Mouse (Mus musculus) hindbrain, embryonic 10.5 days (tissue): ENCODE measurements around the gene Nkx1-1. TPM values are rescaled to one million over a fixed set of nuclear protein-coding genes. Genes with fewer than 3 reads are reported as not detected.

ENCODE experiments used
- DNase-seq: peaks from one replicate; pipeline ENCODE4 v3.0.0-alpha.2; 2017; ENCODE audit warnings: low spot score
- H3K27ac ChIP-seq: fragments of 300-500 bp; sonication (generic); 2 replicates; pipeline ENCODE4 v1.5.1; 2016; ENCODE audit warnings: mild to moderate bottlenecking, moderate library complexity
- H3K27me3 ChIP-seq: fragments of 300-500 bp; sonication (generic); 2 replicates; pipeline ENCODE4 v1.6.1; 2016; ENCODE audit warnings: mild to moderate bottlenecking; ENCODE audit not compliant: poor library complexity, insufficient read depth, severe bottlenecking
- H3K36me3 ChIP-seq: fragments of 300-500 bp; sonication (generic); 2 replicates; pipeline ENCODE4 v1.6.1; 2016; ENCODE audit warnings: mild to moderate bottlenecking, moderate library complexity
- H3K4me1 ChIP-seq: fragments of 300-500 bp; sonication (generic); replicated peaks from 2 replicates; pipeline ENCODE4 v1.6.1; 2016; ENCODE audit warnings: mild to moderate bottlenecking
- H3K4me3 ChIP-seq: fragments of 300-500 bp; sonication (generic); 2 replicates; pipeline ENCODE4 v1.5.1; 2016; ENCODE audit warnings: mild to moderate bottlenecking, moderate library complexity
- H3K9me3 ChIP-seq: fragments of 300-500 bp; sonication (generic); 2 replicates; pipeline ENCODE4 v1.6.1; 2016; ENCODE audit warnings: mild to moderate bottlenecking, moderate library complexity
- WGBS: fragments of 180-500 bp; shearing (Covaris S2); methylation state at CpG from one replicate; pipeline ENCODE4 v1.1.7; 2016; 5-methylcytosine and 5-hydroxymethylcytosine counted together
- polyA plus RNA-seq: library from polyadenylated mRNA; unstranded; fragments of >200 nt; fragmentation: Nextera tagmentation; extraction: Ambion mirVana; gene quantifications from 2 replicates; pipeline ENCODE4 v1.2.1, GENCODE M21; 2016

Gene Nkx1-1
- polyA plus RNA-seq, 1 experiment from 2014 or later = 0.21 TPM

GRCm38 (mm10) chr5:33435151-33435550 lies 1.4 kb upstream of the Nkx1-1 start:
- WGBS = 2% methylated on average over 26 of the region's 26 CpGs
- Histone ChIP-seq H3K9me3 (no peaks in the 10 kb centered on the region), H3K27ac (no peak overlapping the region), H3K4me1 (peaks cover 61% of the 10 kb centered on the region), H3K36me3 (no peaks in the 10 kb centered on the region), H3K27me3 (peaks cover 100% of the 10 kb centered on the region), H3K4me3 (no peak overlapping the region)
- DNase-seq = peak; percentile 22

GRCm38 (mm10) chr5:33434141-33434780 lies 485 bp upstream of the Nkx1-1 start:
- under 1% methylated on average over 60 of the region's 60 CpGs for WGBS
- H3K27ac ChIP-seq = no peak overlapping the region
- H3K4me1 ChIP-seq = peaks cover 69% of the 10 kb centered on the region

GRCm38 (mm10) chr5:33432057-33432935 lies 1.5 kb downstream of the Nkx1-1 start:
- H3K4me1 ChIP-seq = peaks cover 69% of the 10 kb centered on the region
- peak overlapping the region; percentile 42 for H3K4me3 ChIP-seq
- H3K9me3 ChIP-seq = no peaks in the 10 kb centered on the region
- no peaks in the 10 kb centered on the region for H3K36me3 ChIP-seq
- DNase-seq = peak; percentile 57
- peaks cover 100% of the 10 kb centered on the region for H3K27me3 ChIP-seq
- no peak overlapping the region for H3K27ac ChIP-seq
- WGBS = under 1% methylated on average over 39 of the region's 39 CpGs

More at GRCm38 (mm10) chr5:33434141-33434780, 485 bp upstream of the Nkx1-1 start:
- Histone ChIP-seq H3K36me3 (no peaks in the 10 kb centered on the region), H3K9me3 (no peaks in the 10 kb centered on the region), H3K4me3 (peak overlapping the region; percentile 42), H3K27me3 (peaks cover 100% of the 10 kb centered on the region)
- peak; percentile 38 for DNase-seq

- Histone ChIP-seq H3K4me3 (peak overlapping the region; percentile 47), H3K9me3 (no peaks in the 10 kb centered on the region), H3K36me3 (no peaks in the 10 kb centered on the region), H3K27ac (no peak overlapping the region), H3K4me1 (peaks cover 69% of the 10 kb centered on the region), H3K27me3 (peaks cover 100% of the 10 kb centered on the region)
- under 1% methylated on average over 77 of the region's 77 CpGs for WGBS
- peak; percentile 52 for DNase-seq
These were observed 2.4 kb downstream of the Nkx1-1 start for GRCm38 (mm10) chr5:33431173-33432005.

GRCm38 (mm10) chr5:33430511-33431172 lies 3.1 kb downstream of the Nkx1-1 start:
- H3K36me3 ChIP-seq = no peaks in the 10 kb centered on the region
- no peaks in the 10 kb centered on the region for H3K9me3 ChIP-seq
- H3K27ac ChIP-seq = peak overlapping the region; percentile 12; the same call in 1 of the 2 replicates
- peak overlapping the region; percentile 47 for H3K4me3 ChIP-seq
- under 1% methylated on average over 64 of the region's 64 CpGs for WGBS
- DNase-seq = peak; percentile 50
- peaks cover 62% of the 10 kb centered on the region for H3K4me1 ChIP-seq
- H3K27me3 ChIP-seq = peaks cover 95% of the 10 kb centered on the region

GRCm38 (mm10) chr5:33430106-33430505 lies 3.7 kb downstream of the Nkx1-1 start:
- Histone ChIP-seq H3K27ac (no peak overlapping the region), H3K4me3 (peak overlapping the region; percentile 47; the same call in 1 of the 2 replicates), H3K9me3 (no peaks in the 10 kb centered on the region), H3K36me3 (no peaks in the 10 kb centered on the region), H3K27me3 (peaks cover 94% of the 10 kb centered on the region), H3K4me1 (peaks cover 57% of the 10 kb centered on the region)
- WGBS = under 1% methylated on average over 16 of the region's 16 CpGs
- peak; percentile 10 for DNase-seq

- Histone ChIP-seq H3K27ac (no peak overlapping the region), H3K4me3 (no peak overlapping the region), H3K27me3 (peaks cover 77% of the 10 kb centered on the region), H3K36me3 (no peaks in the 10 kb centered on the region), H3K9me3 (no peaks in the 10 kb centered on the region), H3K4me1 (peaks cover 31% of the 10 kb centered on the region)
- no peak for DNase-seq
These were observed 6.3 kb downstream of the Nkx1-1 start for GRCm38 (mm10) chr5:33427461-33427860.

- no peak overlapping the region for H3K27ac ChIP-seq
- WGBS = 80% methylated on average over 3 of the region's 3 CpGs
- no peak for DNase-seq
- no peaks in the 10 kb centered on the region for H3K9me3 ChIP-seq
- no peak overlapping the region for H3K4me3 ChIP-seq
- H3K4me1 ChIP-seq = no peaks in the 10 kb centered on the region
- peaks cover 12% of the 10 kb centered on the region for H3K27me3 ChIP-seq
- 0 out of 2 replicates have a peak, but pooled peaks cover 6% of the 10 kb centered on the region for H3K36me3 ChIP-seq
These were observed 13.5 kb downstream of the Nkx1-1 start for GRCm38 (mm10) chr5:33420313-33420712.

- Histone ChIP-seq H3K36me3 (no peaks in the 10 kb centered on the region), H3K9me3 (no peaks in the 10 kb centered on the region), H3K27me3 (no peaks in the 10 kb centered on the region), H3K4me3 (no peak overlapping the region), H3K27ac (no peak overlapping the region), H3K4me1 (peaks cover 5% of the 10 kb centered on the region)
- 58% methylated on average over 12 of the region's 12 CpGs for WGBS
- no peak for DNase-seq
These were observed 33.0 kb downstream of the Nkx1-1 start for GRCm38 (mm10) chr5:33400819-33401218.

- Histone ChIP-seq H3K4me3 (no peak overlapping the region), H3K9me3 (no peaks in the 10 kb centered on the region), H3K4me1 (peaks cover 5% of the 10 kb centered on the region), H3K27ac (no peak overlapping the region), H3K36me3 (peaks cover 9% of the 10 kb centered on the region), H3K27me3 (peaks cover 6% of the 10 kb centered on the region; the same call in 1 of the 2 replicates)
- 84% methylated on average over 7 of the region's 7 CpGs for WGBS
- no peak for DNase-seq
These were observed 36.9 kb downstream of the Nkx1-1 start for GRCm38 (mm10) chr5:33396828-33397227.

- H3K4me3 ChIP-seq = no peak overlapping the region
- DNase-seq = no peak
- WGBS = 87% methylated on average over 11 of the region's 11 CpGs
- H3K4me1 ChIP-seq = peaks cover under 1% of the 10 kb centered on the region
- H3K36me3 ChIP-seq = peaks cover 14% of the 10 kb centered on the region
- no peaks in the 10 kb centered on the region for H3K9me3 ChIP-seq
- no peak overlapping the region for H3K27ac ChIP-seq
- H3K27me3 ChIP-seq = peaks cover 6% of the 10 kb centered on the region; the same call in 1 of the 2 replicates
These were observed 38.1 kb downstream of the Nkx1-1 start for GRCm38 (mm10) chr5:33395693-33396092.

GRCm38 (mm10) chr5:33393803-33394202 lies 40.0 kb downstream of the Nkx1-1 start:
- Histone ChIP-seq H3K27me3 (peaks cover 6% of the 10 kb centered on the region; the same call in 1 of the 2 replicates), H3K36me3 (peaks cover 24% of the 10 kb centered on the region), H3K4me1 (no peaks in the 10 kb centered on the region; the same call in 1 of the 2 replicates), H3K4me3 (no peak overlapping the region), H3K27ac (no peak overlapping the region), H3K9me3 (no peaks in the 10 kb centered on the region)
- 18% methylated on average over 7 of the region's 7 CpGs for WGBS
- DNase-seq = peak; percentile 78
